Mouse (Mus musculus): ENCODE data around the gene F10.

The F10 gene

DNA sequence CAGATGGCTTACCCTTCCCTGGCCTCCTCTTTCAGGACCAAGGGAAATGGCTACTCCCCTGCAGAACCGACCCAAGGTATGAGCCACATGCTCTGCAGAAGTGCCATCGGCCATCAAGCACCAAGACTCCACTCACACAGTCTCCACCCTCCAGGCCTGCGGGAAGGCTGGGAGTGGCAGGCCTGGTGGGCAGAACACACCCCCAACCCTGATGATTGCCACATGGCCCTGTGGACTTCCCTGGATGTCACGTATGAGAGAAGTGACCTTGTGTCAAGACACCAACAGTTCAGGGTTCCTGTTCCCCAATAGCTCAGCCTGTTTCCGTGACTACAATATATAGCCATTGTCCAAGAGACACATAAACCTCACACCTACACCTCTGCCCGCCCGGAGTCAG lies at the start of gene F10:
Gene F10 (plus strand): TSS at position 294 of the 400 bp plus-strand sequence.
- DNase-seq (ENCODE audit: low spot score) = no peak

- no peak for DNase-seq (ENCODE audit: low spot score)
Observed at GRCm38 (mm10) chr8:12987571-12987970, 49.5 kb upstream of the F10 start.

DNA sequence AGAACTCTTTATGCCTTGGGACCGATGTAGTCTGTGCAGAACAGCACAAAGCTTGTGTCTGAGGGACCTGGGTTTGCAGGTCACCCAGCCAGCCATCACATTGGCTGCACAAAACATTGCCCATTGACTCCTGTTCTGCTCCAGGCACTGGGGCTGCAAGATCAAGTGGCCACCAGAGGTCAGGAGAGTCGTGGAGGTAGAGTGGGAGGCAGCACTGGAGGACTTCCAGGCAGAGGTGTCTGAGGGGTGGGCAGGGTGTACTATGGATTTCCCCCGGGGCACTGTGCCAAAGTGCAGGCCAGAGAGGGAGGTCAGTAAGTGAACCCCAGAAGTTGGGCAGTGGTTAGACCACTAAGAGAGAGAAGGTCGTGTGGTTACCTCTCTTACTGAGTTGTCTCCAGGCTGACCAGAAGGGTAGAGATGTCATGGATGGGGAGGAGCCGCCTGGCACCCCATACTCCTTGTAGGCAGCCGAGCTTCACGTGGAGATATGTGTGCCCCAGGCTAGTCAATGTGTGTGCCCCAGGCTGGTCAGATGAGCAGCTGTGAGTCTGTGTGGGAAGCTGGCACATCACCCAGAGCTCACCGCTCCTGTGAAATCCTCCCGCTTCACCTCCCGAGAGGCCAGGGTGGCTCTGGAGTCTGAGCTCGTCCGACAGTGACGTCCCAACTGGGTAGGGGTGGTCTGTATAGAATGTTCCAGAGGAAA lies 48.2 kb upstream of the F10 start:
- DNase-seq (ENCODE audit: low spot score) = no peak

DNA sequence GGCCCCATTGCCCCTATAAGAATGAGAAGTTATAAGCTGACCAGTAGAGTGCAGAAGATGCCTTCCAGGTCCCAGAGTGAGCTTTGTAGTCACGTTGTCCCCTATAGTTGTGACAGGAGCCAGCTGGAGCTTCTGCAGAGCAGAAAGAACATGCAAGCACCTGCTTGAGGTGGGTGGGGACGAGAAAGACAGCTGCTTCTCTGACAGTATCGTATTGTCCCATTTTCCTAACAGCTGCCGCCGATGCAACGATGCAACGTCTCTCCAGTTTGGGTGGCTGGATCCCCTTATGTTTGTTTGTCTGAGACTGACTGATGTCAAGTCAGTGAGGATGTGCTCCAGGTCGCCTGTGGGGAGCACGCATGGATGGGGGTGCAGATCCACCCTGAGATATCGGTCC lies 45.7 kb upstream of the F10 start:
- DNase-seq (ENCODE audit: low spot score) = no peak

- no peak for DNase-seq (ENCODE audit: low spot score)
Observed at GRCm38 (mm10) chr8:12994468-12994867, 42.6 kb upstream of the F10 start.

DNA sequence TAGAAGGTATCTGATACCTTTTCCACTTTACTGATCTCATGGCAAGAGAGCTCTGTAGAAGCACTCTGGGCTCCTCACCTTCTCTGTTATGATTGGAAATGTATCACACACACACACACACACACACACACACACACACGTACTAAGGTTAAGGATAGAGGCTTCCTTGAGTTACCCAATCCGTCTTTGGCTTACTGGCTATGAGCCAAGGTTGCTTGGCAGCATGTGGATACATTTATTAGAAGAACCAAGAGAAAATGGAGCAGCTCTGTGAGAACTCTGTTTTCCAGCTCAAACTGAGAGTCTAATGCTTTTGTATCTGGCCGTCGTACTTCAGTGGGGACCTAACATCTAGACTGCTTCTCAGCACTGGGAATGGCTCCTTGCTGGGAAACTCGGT lies 41.6 kb upstream of the F10 start:
- DNase-seq (ENCODE audit: low spot score) = no peak

DNA sequence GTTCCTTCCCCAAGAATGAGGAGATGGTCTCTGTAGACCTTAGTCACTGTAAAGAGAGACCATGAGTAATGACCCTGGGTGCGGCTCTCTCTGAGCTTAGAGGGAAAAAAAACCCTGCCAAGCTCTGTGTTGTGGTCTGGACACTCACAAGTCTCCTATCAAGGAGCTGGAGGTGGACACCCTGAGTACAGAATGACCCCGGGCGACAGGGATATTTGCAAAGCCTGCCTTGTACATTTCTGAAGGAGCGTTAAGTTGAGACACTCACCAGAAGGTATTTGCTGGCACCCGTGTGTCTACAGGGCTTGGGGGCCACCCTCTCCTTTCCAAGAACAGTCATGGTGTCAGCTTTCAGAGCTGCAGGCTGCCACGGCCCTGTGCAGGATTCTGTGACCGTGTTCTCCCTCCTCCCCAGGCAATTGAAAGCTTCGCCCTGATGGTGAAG lies 40.3 kb upstream of the F10 start:
- no peak for DNase-seq (ENCODE audit: low spot score)

GRCm38 (mm10) chr8:12998331-12998730 lies 38.8 kb upstream of the F10 start:
- DNase-seq (ENCODE audit: low spot score) = no peak

GRCm38 (mm10) chr8:12999793-13000192 lies 37.3 kb upstream of the F10 start:
- peak; percentile 55 for DNase-seq (ENCODE audit: low spot score)

DNA sequence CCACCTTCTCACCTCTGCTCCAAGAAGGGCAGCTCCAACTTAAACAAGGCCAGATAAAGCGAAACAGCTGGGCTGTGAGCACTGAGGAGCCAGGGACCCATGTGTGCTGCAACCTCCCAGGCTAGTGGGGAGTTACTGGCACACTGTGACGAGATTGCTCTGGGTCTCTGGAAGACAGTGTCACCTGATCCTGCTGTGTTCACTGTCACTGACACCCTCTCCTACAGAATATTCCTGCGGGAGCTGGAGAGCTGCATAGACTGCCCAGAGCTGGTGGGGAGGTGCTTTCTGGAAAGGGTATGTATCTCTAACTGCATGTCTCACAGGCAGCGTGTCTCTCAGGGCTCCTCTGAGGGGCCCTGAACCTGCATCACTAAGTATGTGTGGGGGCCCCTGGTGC lies 29.6 kb upstream of the F10 start:
- no peak for DNase-seq (ENCODE audit: low spot score)

DNA sequence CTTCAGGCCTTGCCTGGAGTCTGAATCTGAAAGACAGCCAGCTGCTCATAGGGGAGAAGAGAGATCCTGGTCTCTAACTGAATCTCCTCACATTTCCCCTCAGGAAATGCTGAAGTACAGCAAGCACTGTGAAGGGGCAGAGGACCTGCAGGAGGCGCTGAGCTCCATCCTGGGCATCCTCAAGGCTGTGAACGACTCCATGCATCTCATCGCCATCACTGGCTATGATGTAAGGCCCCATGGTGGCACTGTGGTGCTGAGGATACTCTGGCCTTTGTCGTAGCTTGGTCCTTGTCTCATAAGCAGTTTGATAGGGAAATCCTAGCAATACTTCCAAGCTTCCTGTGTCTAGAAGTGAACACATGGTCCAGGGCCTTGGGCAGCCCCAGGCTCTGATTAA lies 26.8 kb upstream of the F10 start:
- DNase-seq (ENCODE audit: low spot score) = no peak

DNA sequence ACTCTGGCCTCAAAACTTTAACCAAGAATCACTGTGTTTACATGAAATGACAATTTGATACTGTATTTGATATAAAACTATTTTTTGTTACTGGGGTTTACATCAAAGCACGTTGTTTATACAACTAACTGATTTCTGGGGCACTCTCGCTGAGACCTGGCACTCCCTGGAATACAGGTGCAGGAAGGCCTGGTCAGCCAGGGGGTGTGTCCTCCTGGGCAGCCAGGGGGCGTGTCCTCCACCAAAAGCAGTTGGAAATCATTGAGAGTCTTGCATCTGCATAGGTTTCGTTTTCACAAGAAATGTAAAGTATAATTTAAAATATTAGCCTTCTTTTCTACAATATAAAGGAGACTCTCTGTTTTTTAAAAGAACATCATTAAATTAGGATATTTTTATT lies 17.5 kb upstream of the F10 start:
- DNase-seq (ENCODE audit: low spot score) = no peak

GRCm38 (mm10) chr8:13021830-13022229 lies 15.3 kb upstream of the F10 start:
- DNase-seq (ENCODE audit: low spot score) = no peak

- no peak for DNase-seq (ENCODE audit: low spot score)
Observed at GRCm38 (mm10) chr8:13025487-13026224, 11.5 kb upstream of the F10 start, which contains the start of gene F7. TSS of gene F7 (plus strand) at chr8:13026034.

GRCm38 (mm10) chr8:13027615-13028014 lies 9.5 kb upstream of the F10 start:
- DNase-seq (ENCODE audit: low spot score) = no peak

DNA sequence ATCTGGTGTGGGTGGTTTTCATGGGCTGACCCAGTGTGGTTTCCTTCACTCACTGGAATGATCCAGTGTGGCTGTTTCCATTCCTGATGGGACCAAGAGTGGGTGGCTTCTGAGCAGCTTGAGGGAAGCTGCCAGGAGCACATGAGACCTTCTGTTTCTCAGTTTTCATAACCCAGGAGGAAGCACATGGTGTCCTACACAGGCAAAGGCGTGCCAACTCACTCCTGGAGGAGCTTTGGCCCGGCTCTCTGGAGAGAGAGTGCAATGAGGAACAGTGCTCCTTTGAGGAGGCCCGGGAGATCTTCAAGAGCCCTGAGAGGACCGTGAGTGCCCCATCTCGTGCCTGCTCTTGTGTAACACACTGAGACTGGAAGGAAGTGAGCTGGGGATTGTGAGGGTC lies 8.6 kb upstream of the F10 start:
- DNase-seq (ENCODE audit: low spot score) = no peak

GRCm38 (mm10) chr8:13036346-13036812 lies 729 bp upstream of the F10 start:
- no peak for DNase-seq (ENCODE audit: low spot score)

DNA sequence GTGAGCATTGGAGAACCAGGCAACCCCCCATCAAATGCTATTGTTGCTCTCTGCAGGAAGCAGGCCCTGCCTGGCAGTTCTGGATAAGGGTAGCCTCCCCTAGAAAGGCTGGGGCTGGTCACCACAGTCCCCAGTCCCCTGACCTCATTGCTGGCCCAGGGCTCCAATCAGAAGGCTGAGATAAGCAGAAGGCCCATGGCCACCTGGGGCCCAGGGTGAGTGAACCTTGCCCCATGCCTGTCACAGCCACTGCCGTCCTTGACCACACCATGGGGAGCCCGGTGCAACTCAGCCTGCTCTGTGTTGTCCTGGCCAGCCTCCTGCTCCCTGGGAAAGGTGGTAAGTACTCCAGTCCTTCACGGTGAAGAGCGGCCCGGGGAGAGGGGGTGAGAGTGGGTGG lies 461 bp downstream of the F10 start:
- no peak for DNase-seq (ENCODE audit: low spot score)

GRCm38 (mm10) chr8:13039054-13039453 lies 1.9 kb downstream of the F10 start:
- no peak for DNase-seq (ENCODE audit: low spot score)

DNA sequence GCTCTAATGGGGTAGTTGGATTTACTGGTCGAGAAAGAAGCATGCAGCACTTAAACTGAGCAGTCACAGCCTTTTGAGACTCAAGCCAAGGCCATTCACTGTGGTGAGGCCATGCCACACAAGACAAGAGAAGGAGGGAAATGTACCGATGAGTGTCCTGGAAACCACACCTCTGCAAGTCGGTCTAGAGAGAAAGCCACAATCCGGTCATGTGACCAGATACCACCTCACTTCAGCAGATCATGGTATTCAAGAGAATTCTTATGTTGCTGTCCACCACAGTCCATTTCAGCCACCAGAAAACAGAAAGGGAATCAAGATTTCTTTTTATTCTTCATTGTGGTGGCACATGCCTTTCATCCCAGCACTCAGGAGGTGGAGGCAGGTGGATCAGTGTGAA lies 4.4 kb downstream of the F10 start:
- no peak for DNase-seq (ENCODE audit: low spot score)

DNA sequence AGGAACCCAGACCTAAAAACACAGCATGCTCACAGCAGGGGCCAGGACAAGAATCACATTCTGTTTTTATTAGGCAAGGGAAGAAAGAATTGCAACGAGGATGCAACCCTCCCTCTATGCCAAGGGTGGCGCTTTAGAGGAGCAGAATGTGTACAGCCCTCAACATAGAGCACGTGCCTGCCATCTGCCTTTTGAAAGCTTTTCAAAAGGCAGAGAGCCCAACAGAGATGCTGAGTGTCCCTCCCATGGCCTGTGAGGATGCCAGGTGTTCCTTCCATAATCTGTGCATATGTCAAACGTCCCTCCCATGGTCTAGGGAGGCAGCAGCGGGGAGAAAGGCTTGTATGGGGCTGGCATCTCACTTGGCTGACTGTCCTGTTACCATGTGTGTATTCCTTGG lies 10.5 kb downstream of the F10 start:
- DNase-seq (ENCODE audit: low spot score) = no peak

DNA sequence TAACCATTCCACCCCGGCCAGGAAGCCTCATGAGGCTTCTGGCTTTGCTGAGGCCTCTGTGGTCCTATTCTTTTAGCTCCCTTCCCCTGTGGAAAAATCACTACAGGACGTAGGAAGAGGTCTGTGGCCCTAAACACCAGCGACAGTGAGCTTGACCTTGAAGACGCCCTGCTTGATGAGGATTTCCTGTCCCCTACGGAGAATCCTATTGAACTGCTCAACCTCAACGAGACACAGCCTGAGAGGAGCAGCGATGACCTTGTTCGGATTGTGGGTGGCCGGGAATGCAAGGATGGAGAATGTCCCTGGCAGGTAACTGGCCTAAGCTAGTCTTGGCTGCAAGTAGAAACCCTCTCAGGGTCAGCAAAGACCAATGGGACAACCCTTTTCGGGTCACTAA lies 13.4 kb downstream of the F10 start:
- DNase-seq (ENCODE audit: low spot score) = no peak

- no peak for DNase-seq (ENCODE audit: low spot score)
Observed at GRCm38 (mm10) chr8:13057351-13057750, 20.2 kb downstream of the F10 start.
